Mouse (Mus musculus) forebrain, embryonic 13.5 days (tissue): ENCODE data around the gene Gm20388. TPM values are rescaled to one million over a fixed set of nuclear protein-coding genes. Genes with fewer than 3 reads are reported as not detected.

Experiments
- ATAC-seq: fragments of 200-750 bp; cut with Nextera tagmentation; 2 replicates; pipeline ENCODE4 v1.8.0; 2017
- H3K27ac ChIP-seq: fragments of 300-500 bp; sonication (generic); 2 replicates; pipeline ENCODE4 v1.5.1; 2015; ENCODE audit warnings: inconsistent platforms, mild to moderate bottlenecking, moderate library complexity
- H3K27me3 ChIP-seq: fragments of 300-500 bp; sonication (generic); 2 replicates; pipeline ENCODE4 v1.6.1; 2015; ENCODE audit warnings: mild to moderate bottlenecking, inconsistent platforms
- H3K36me3 ChIP-seq: fragments of 300-500 bp; sonication (generic); 2 replicates; pipeline ENCODE4 v1.6.1; 2015; ENCODE audit warnings: mild to moderate bottlenecking, inconsistent platforms; ENCODE audit not compliant: poor library complexity, severe bottlenecking
- H3K4me1 ChIP-seq: fragments of 300-500 bp; sonication (generic); 2 replicates; pipeline ENCODE4 v1.6.1; 2015; ENCODE audit warnings: inconsistent platforms
- H3K4me2 ChIP-seq: fragments of 300-500 bp; sonication (generic); 2 replicates; pipeline ENCODE4 v1.6.1; 2015; ENCODE audit warnings: inconsistent platforms, mild to moderate bottlenecking, moderate library complexity
- H3K4me3 ChIP-seq: fragments of 300-500 bp; sonication (generic); 2 replicates; pipeline ENCODE4 v1.5.1; 2015; ENCODE audit warnings: mild to moderate bottlenecking, inconsistent platforms
- H3K9ac ChIP-seq: fragments of 300-500 bp; sonication (generic); 2 replicates; pipeline ENCODE4 v1.6.1; 2015; ENCODE audit warnings: mild to moderate bottlenecking, inconsistent platforms
- H3K9me3 ChIP-seq: fragments of 300-500 bp; sonication (generic); replicated peaks from 2 replicates; pipeline ENCODE4 v1.6.1; 2016; ENCODE audit warnings: inconsistent platforms
- WGBS: fragments of 180-500 bp; shearing (Covaris S2); methylation state at CpG from one replicate; pipeline ENCODE4 v1.1.7; 2015; 5-methylcytosine and 5-hydroxymethylcytosine counted together
- polyA plus RNA-seq: library from polyadenylated mRNA; unstranded; fragments of >200 nt; fragmentation: Nextera tagmentation; extraction: Ambion mirVana; gene quantifications from 2 replicates; pipeline ENCODE4 v1.2.1, GENCODE M21; 2015

The Gm20388 gene
- polyA plus RNA-seq, 1 experiment from 2014 or later = 5.6 TPM

GRCm38 (mm10) chr8:120018379-120018778 is 107.7 kb downstream of the Gm20388 start:
- no peak overlapping the region for H3K9ac ChIP-seq
- no peaks in the 10 kb centered on the region for H3K9me3 ChIP-seq
- no peaks in the 10 kb centered on the region for H3K27me3 ChIP-seq
- no peak overlapping the region for H3K27ac ChIP-seq
- no peaks in the 10 kb centered on the region for H3K4me1 ChIP-seq
- H3K4me3 ChIP-seq = no peak overlapping the region
- WGBS = 55% methylated on average over 6 of the region's 6 CpGs
- no peak overlapping the region for H3K4me2 ChIP-seq
- ATAC-seq = no peak
- H3K36me3 ChIP-seq = no peaks in the 10 kb centered on the region

DNA sequence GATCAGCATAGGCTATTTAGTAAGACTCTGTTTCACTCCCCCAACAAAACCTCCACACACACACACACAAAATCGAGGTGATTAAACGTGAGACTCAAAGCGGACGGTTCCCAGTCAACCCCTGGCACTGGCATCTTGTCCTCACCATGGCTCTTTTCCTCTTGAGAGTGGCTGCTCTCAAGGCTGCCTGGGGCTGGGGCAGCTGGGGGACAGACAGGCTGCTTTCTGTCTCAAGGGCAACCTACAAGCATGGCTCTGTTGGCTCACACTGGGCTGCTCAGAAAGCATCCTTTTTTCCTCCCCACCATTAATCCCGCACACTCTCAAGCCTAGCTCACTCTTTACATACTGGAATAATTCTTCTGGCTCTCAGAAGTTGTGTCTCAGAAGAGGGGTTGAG is 108.7 kb downstream of the Gm20388 start:
- Histone ChIP-seq H3K27ac (no peak overlapping the region), H3K27me3 (no peaks in the 10 kb centered on the region), H3K4me3 (no peak overlapping the region), H3K9ac (no peak overlapping the region), H3K4me2 (no peak overlapping the region), H3K4me1 (no peaks in the 10 kb centered on the region), H3K36me3 (no peaks in the 10 kb centered on the region), H3K9me3 (no peaks in the 10 kb centered on the region)
- 83% methylated on average over 5 of the region's 5 CpGs for WGBS
- ATAC-seq = no peak

DNA sequence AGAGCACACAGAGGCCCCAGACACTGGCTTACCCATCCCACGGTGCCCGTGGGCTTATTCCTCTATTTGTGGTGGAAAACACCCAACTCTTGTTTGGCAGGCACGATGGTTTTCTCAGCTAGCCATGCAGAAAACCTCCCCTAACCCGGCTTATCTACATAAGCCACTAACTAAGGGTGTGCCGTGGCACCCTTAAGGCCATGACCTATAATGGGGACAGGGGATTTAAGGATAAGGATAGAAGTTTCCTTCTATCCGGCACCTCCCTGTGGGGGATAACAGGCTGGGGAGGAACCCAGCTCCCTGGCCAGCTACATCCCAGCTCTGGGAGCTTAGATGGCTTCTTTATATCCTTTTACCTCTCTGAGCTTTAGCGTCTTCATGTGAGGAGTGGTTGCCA is 109.7 kb downstream of the Gm20388 start:
- Histone ChIP-seq H3K4me3 (no peak overlapping the region), H3K27ac (no peak overlapping the region), H3K36me3 (no peaks in the 10 kb centered on the region), H3K4me2 (no peak overlapping the region), H3K4me1 (no peaks in the 10 kb centered on the region), H3K27me3 (no peaks in the 10 kb centered on the region), H3K9ac (no peak overlapping the region), H3K9me3 (no peaks in the 10 kb centered on the region)
- no peak for ATAC-seq
- 75% methylated on average over 7 of the region's 7 CpGs for WGBS

- no peak for ATAC-seq
- H3K4me3 ChIP-seq = no peak overlapping the region
- H3K9ac ChIP-seq = no peak overlapping the region
- WGBS = 87% methylated on average over 5 of the region's 5 CpGs
- no peaks in the 10 kb centered on the region for H3K36me3 ChIP-seq
- H3K27ac ChIP-seq = no peak overlapping the region
- H3K4me1 ChIP-seq = no peaks in the 10 kb centered on the region
- no peaks in the 10 kb centered on the region for H3K9me3 ChIP-seq
- no peaks in the 10 kb centered on the region for H3K27me3 ChIP-seq
- no peak overlapping the region for H3K4me2 ChIP-seq
Observed at GRCm38 (mm10) chr8:120026199-120026598, 115.6 kb downstream of the Gm20388 start.

DNA sequence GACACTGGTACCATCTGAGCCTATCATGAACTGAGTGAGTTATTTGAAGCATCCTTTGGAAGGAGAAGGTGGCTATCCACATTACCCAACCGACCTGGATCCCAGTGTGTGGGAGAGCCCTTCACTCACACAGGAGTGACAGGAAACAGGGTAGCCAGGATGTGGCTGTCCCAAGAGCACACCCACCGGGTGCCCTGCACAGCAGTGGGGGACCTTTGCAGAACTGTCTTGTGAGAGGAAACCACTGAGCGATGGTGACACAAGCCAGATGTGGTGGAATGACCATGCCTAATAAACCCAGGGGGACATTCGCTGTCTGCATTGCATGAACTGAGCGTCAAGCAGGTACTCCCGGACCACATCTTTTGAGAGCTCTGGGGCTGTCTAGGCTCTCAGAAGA is 116.3 kb downstream of the Gm20388 start:
- no peaks in the 10 kb centered on the region for H3K36me3 ChIP-seq
- H3K9me3 ChIP-seq = no peaks in the 10 kb centered on the region
- no peak overlapping the region for H3K9ac ChIP-seq
- no peak for ATAC-seq
- 93% methylated on average over 6 of the region's 6 CpGs for WGBS
- H3K4me3 ChIP-seq = no peak overlapping the region
- H3K27ac ChIP-seq = no peak overlapping the region
- H3K4me1 ChIP-seq = no peaks in the 10 kb centered on the region
- H3K27me3 ChIP-seq = no peaks in the 10 kb centered on the region
- no peak overlapping the region for H3K4me2 ChIP-seq

- Histone ChIP-seq H3K4me1 (no peaks in the 10 kb centered on the region), H3K9ac (no peak overlapping the region), H3K4me2 (no peak overlapping the region), H3K27ac (no peak overlapping the region), H3K4me3 (no peak overlapping the region), H3K27me3 (no peaks in the 10 kb centered on the region), H3K9me3 (no peaks in the 10 kb centered on the region), H3K36me3 (no peaks in the 10 kb centered on the region)
- 81% methylated on average over 5 of the region's 5 CpGs for WGBS
- no peak for ATAC-seq
Observed at GRCm38 (mm10) chr8:120030447-120030846, 119.8 kb downstream of the Gm20388 start.

- Histone ChIP-seq H3K4me2 (no peak overlapping the region), H3K4me1 (no peaks in the 10 kb centered on the region), H3K27me3 (no peaks in the 10 kb centered on the region), H3K9me3 (no peaks in the 10 kb centered on the region), H3K27ac (no peak overlapping the region), H3K4me3 (no peak overlapping the region), H3K36me3 (no peaks in the 10 kb centered on the region), H3K9ac (no peak overlapping the region)
- 83% methylated on average over 5 of the region's 5 CpGs for WGBS
- ATAC-seq = no peak
Observed at GRCm38 (mm10) chr8:120032549-120033208, 122.0 kb downstream of the Gm20388 start.

GRCm38 (mm10) chr8:120034471-120034870 is 123.8 kb downstream of the Gm20388 start:
- H3K4me1 ChIP-seq = no peaks in the 10 kb centered on the region
- no peak overlapping the region for H3K9ac ChIP-seq
- ATAC-seq = no peak
- no peaks in the 10 kb centered on the region for H3K9me3 ChIP-seq
- no peaks in the 10 kb centered on the region for H3K27me3 ChIP-seq
- 35% methylated on average over 6 of the region's 6 CpGs for WGBS
- H3K4me2 ChIP-seq = no peak overlapping the region
- no peaks in the 10 kb centered on the region for H3K36me3 ChIP-seq
- 0 out of 2 replicates have a peak overlapping the region, but pooled peaks have one; percentile 11 for H3K27ac ChIP-seq
- no peak overlapping the region for H3K4me3 ChIP-seq

GRCm38 (mm10) chr8:120036111-120036510 is 125.5 kb downstream of the Gm20388 start:
- 36% methylated on average over 9 of the region's 9 CpGs for WGBS
- Histone ChIP-seq H3K27ac (no peak overlapping the region), H3K36me3 (no peaks in the 10 kb centered on the region), H3K27me3 (no peaks in the 10 kb centered on the region), H3K4me1 (no peaks in the 10 kb centered on the region), H3K9ac (no peak overlapping the region), H3K9me3 (no peaks in the 10 kb centered on the region), H3K4me2 (no peak overlapping the region), H3K4me3 (no peak overlapping the region)
- no peak for ATAC-seq

DNA sequence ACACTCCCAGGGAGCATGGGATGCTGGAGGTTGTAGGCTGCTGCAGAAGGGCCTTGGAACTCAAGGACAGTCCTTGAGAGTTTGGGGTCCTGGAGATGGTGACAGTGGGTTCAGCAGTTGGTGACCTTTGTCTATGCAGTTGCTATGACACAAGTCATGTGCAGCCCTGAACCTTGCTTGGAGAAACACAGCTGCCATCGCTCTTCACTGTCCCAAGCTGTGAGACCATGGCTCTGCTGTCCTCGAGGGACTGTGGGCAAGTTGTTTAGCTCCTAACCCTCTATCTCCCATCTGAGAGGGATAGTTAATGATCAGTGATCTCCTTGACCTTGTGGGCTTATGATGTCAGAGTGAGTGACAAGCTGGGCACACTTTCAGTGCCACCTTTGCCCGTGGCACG is 125.9 kb downstream of the Gm20388 start:
- WGBS = 89% methylated on average over 4 of the region's 4 CpGs
- H3K4me2 ChIP-seq = no peak overlapping the region
- H3K9me3 ChIP-seq = no peaks in the 10 kb centered on the region
- no peaks in the 10 kb centered on the region for H3K27me3 ChIP-seq
- no peak for ATAC-seq
- H3K27ac ChIP-seq = no peak overlapping the region
- H3K36me3 ChIP-seq = no peaks in the 10 kb centered on the region
- no peak overlapping the region for H3K4me3 ChIP-seq
- no peaks in the 10 kb centered on the region for H3K4me1 ChIP-seq
- no peak overlapping the region for H3K9ac ChIP-seq

DNA sequence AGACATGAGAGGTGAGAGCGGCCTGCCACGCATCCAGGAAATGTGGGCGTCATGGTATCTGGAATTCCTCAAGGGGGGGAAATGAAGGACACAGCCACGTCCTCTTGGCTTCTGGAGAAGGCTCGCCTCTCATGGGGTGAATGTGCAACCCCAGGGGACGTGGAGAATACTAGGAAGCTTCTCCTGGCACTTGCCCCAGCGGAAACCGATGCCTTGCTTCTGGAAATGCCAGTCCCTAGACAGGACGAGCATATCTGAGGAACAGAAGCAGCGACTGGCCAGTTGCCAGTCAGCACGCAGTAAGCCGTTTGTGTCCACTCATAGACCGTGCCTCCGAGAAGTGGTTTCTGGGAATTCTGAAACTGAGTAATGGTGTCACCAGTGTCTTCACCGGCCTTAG is 126.6 kb downstream of the Gm20388 start:
- no peak for ATAC-seq
- no peaks in the 10 kb centered on the region for H3K9me3 ChIP-seq
- WGBS = 88% methylated on average over 15 of the region's 15 CpGs

GRCm38 (mm10) chr8:120037611-120038010 is 127.0 kb downstream of the Gm20388 start:
- H3K4me2 ChIP-seq = no peak overlapping the region
- no peak overlapping the region for H3K27ac ChIP-seq
- WGBS = 88% methylated on average over 8 of the region's 8 CpGs
- no peak overlapping the region for H3K9ac ChIP-seq
- H3K4me1 ChIP-seq = no peaks in the 10 kb centered on the region
- H3K4me3 ChIP-seq = no peak overlapping the region
- no peak for ATAC-seq
- H3K27me3 ChIP-seq = no peaks in the 10 kb centered on the region
- H3K9me3 ChIP-seq = no peaks in the 10 kb centered on the region
- no peaks in the 10 kb centered on the region for H3K36me3 ChIP-seq

More for the DNA sequence above, 126.6 kb downstream of the Gm20388 start:
- Histone ChIP-seq H3K4me1 (no peaks in the 10 kb centered on the region), H3K4me3 (no peak overlapping the region), H3K27me3 (no peaks in the 10 kb centered on the region), H3K27ac (no peak overlapping the region), H3K36me3 (no peaks in the 10 kb centered on the region), H3K9ac (no peak overlapping the region), H3K4me2 (no peak overlapping the region)

DNA sequence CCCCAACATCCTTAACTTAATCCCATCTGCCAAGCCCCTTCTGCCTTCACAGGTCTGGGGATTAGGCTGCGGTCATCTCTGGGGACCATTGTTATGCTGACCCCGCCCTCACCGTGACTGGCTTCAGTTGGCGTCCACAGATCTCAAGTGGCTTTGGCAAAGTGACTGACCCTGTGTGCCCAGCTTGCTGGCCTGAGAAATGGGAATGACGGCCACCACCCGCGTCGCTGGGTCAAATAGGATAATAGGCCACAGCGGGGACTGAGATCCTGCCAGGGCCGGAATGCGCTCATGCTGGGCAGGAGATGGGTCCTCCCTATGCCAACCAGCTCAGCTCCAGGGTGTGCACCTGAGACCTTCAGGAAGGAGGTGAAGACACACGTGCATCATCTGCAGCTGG is 128.1 kb downstream of the Gm20388 start:
- H3K27ac ChIP-seq = no peak overlapping the region
- H3K9me3 ChIP-seq = no peaks in the 10 kb centered on the region
- no peaks in the 10 kb centered on the region for H3K27me3 ChIP-seq
- no peak overlapping the region for H3K4me2 ChIP-seq
- H3K4me1 ChIP-seq = no peaks in the 10 kb centered on the region
- H3K4me3 ChIP-seq = no peak overlapping the region
- H3K36me3 ChIP-seq = no peaks in the 10 kb centered on the region
- ATAC-seq = no peak
- H3K9ac ChIP-seq = no peak overlapping the region
- WGBS = 81% methylated on average over 12 of the region's 12 CpGs
